Mouse (Mus musculus): Measurements from ENCODE around the gene Arhgef15. TPM values are rescaled to one million over a fixed set of nuclear protein-coding genes. Genes with fewer than 3 reads are reported as not detected.
"Not testable (repeated sequence)": the region's sequence is repeated elsewhere in the genome, so short reads cannot be mapped to it uniquely, and the experiment has no call there.

Arhgef15 gene
- total RNA-seq (2021): 10 to 100 TPM; 43.2 to 49.6 TPM

DNA sequence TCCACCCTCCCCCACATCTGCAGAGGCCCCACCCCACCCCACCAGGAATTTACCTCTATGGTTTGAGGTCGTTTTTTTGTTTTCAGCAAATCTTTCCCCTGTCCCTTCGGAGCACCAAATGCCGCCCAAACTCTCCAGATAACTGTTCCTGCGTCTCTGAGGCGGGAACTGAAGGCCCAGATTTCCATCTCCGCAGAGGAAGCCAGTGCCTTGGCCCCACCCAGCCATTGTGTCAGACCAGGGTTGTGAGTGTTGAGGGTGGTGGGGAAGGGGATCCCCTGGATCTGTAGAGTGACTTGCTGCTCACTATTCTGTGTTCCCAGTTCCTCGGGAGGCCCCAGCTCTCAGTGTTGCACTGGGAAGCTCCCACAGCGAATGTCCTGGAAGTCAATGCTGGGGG lies at the start of gene Arhgef15:
Gene Arhgef15 (minus strand): TSS at position 173 of the 400 bp plus-strand sequence.
- intact Hi-C loops (cut with DNase I): no loop called here
- DNase-seq: peak in 1 of 2 experiments; percentile 42

DNA sequence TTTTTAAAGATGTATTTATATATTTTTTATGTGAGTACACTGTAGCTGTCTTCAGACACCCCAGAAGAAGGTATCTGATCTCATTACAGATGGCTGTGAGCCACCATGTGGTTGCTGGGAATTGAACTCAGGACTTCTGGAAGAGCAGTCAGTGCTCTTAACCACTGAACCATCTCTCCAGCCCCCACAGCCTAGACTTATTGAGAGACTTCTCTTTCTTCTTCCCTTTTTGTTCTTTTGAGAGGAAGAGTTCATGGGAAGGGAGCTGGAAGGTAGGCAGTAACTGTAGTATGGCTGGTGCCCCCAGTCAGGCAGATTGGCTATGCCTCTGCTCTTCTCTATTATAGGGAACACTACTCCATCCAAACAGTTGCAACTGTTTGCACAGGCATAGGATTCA lies 49.3 kb upstream of the Arhgef15 start:
- DNase-seq; intact Hi-C loops (cut with DNase I): not testable (repeated sequence)

DNA sequence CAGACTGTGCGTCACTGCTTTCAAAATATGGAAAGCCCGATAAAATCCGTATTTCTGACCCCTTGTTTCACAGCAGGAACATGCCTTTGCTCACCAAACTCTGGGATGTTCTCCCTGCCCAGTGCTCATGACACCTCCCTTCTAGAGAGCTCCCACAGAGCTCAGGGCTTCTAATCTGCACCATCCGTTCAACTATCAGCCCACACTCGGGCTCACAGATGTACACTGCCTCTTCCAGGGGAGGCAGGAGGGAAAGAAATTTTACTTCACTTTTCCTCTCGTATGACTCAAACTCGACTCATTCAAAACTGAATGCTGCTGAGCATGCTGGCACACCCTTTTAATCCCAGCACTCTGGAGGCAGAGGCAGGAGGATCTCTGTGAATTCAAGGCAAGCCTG lies 47.9 kb upstream of the Arhgef15 start:
- intact Hi-C loops (cut with DNase I): no loop called here

DNA sequence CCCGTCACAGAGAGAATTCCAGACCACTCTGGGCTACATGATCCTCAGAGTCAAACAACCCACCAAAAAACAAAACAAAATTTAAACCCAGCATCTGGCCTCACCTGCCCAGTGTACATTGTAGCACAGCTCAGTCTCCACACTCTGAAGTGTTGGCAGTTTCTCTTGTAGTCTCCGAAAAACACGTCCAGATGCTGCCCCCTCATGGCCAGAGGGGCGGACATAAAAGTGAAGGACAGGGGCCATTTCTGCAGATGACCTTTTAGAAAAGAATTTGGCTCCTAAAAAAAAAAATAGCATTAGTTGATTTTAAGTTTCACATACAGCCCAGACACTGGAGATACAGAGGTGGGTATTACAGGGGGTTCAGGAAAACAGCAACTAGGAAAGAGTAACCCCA lies 46.3 kb upstream of the Arhgef15 start:
- peak; percentile 27 to 53 for DNase-seq
- intact Hi-C loops (cut with DNase I): no loop called here

More for the DNA sequence above, 47.9 kb upstream of the Arhgef15 start:
- DNase-seq: no peak

DNA sequence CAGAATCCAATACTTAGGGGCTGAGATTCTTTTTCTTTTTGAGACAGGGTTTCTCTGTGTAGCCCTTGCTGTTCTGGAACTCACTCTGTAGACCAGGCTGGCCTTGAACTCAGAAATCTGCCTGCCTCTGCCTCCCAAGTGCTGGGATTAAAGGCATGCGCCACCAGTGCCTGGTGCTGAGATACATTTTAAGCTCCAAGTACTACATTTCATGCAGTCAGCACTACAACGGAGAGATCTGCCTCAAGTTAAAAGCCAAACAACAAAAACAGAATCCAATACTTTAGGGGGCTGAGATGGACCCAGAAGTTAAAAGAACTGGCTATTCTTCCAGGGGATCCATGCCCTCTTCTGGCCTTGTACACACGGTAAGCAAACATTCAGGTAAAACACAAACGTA lies 45.5 kb upstream of the Arhgef15 start:
- DNase-seq; intact Hi-C loops (cut with DNase I): not testable (repeated sequence)

DNA sequence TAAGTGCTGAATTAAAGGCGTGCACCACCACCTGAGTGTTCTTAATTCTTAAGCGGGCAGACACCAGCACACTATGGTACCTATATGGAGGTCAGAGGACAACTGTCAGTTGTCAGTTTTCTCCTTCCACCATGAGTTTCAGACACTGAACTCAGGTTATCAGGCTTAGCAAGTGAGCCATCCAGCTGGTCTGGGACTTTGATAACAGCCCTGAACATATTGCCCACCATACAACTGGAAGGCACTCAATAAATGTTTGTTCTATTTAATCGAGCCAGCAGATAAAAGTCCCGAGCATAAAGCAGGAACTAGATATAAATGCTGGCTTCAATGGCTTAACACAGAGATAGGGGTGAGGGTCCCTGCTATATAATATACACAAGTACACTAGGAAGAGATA lies 39.8 kb upstream of the Arhgef15 start:
- intact Hi-C loops (cut with DNase I): no loop called here
- DNase-seq: no peak

DNA sequence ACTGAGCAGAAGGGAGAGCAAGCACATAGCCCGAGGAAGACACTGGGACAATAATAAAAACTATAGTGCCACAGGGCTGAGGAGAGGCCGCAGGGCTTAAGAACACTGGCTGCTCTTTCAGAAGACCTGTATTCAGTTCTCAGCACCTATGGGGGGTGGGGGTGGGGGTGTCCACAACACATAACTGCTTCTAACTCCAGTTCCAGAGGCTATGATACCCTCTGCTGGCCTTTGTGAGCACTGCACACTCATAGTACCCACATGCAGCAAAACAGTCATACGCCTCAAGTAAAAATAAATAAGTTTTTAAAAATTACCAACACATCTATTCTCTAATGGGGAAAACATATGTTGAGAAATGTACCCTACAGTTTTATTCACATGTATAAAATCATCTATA lies 37.1 kb upstream of the Arhgef15 start:
- DNase-seq: no peak
- intact Hi-C loops (cut with DNase I): no loop called here

DNA sequence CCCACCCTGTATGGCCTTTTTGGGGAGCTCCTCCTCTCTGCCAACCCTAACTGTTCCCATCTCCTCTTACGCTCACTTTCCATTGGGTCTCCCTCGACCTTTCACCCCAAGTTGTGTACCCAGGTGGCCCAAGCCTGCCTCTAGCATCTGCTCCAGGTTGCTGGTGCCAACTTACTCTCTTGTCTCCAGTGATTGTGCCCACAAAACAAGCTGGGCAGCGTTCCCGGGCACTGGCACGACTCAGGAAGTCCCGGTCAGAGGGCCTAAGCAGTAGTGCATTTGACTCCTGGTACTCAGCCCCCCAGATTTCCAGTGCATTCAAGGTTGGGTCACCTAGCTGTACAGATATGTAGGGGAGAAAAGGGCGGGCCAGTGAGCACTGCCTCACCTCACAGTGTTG lies 35.8 kb upstream of the Arhgef15 start:
- DNase-seq: no peak
- intact Hi-C loops (cut with DNase I): no loop called here

DNA sequence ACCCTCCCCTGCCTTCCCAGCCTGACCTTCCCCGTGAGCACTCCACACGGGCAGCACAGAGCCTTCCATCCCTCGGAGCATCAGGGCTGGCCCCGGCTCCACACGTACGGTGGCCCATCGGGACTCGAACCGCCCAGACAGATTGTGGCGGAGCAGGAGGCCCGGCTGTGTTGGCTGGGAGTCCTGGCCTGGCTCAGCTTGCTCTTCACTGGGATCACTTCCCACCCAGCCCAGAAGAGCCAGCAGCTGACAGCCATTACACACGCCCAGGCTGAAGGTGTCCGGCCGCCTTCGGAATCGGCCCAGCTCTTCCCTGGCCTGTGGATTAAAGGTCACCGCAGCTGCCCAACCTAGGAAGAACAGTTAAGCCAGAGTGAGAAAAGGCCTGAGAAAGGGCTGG lies 31.1 kb upstream of the Arhgef15 start:
- intact Hi-C loops (cut with DNase I): loop anchor here (10.0 kb wide), 1 partner anchor 174 kb away; no protein-coding TSS in a partner anchor
- peak in 1 of 2 experiments; percentile 29 for DNase-seq

DNA sequence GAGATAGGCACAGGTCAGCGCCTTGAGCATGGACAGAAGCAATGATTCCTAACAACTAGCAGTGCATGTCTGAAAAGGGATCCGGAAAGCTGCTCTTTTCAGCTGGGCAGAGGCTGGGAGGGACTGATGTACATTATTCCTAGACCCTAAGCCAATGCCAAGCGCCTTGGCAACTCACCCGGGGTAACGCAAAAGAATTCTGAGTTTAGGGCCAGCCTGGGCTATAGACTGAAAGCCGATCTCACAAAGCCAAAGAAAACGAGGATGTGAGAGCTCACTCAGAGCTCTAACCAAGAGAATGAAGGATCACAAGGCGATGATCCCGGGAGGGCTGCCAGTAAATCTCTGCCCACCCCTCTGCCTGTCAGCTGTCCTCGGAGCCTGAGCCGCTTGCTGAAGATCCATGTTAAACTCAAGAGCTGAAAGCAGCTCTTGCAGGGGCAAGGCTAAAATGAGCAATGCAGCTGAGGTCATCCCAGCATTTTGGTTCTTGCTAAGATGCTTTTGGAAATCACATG lies 30.1 kb upstream of the Arhgef15 start:
- DNase-seq: no peak
- intact Hi-C loops (cut with DNase I): loop anchor here (10.0 kb wide), 1 partner anchor 173 kb away; no protein-coding TSS in a partner anchor

DNA sequence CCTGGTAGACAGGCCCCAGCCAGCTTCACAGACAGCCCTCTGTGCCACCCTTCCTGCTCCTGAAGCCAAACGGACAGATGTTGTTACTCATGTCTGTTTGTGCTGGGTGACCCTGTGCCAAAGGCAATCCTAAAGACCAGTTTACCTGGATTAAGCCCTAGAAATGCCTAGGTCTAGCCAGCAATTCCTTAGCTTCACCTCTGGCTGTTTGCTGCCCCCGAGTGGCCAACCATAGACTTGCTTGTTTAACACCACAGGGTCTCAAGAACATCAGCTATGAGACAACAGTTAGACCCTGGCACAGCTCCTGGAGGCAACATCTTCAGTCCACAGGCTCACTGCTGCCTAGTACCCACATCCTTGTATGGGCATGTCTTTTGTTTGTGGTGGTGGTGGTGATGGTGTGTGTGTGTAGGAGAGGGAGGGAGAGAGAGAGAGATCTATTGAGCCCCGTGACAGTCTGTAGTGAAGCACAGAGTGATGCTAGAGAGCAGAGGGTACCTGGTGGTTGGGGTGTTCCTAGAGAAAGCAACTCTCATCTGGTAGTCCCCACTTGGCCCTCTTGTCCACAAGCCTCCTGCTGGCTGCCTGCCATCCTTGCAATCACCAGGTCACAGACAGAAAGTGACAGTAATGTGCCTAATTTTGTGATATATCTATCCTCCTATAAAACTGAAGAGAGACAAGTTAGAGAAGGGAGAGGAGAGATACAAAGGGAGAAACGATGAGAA lies 25.5 kb upstream of the Arhgef15 start:
- intact Hi-C loops (cut with DNase I): loop anchor here (1.0 to 10.0 kb wide), 3 partner anchors 16 to 168 kb away; no protein-coding TSS in a partner anchor
- peak; percentile 76 to 89 for DNase-seq

DNA sequence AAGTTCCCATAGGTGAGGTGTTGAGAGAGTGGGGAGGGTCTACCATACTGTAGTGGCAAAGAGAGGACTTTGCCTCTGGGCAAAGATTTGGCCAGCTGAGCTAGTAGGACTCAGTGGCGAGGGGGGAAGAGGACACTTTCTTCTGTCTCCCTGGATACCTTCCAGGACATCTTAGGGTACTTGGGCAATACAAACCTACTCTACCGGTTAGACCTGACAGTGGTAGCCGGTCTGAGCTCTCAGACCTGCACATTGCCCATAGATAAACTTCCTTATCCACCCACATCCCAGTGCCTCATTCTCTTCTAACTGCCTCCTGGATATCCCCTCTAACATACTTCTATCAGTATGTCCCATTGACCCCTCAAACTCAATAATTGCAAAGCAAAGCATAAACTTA lies 23.6 kb upstream of the Arhgef15 start:
- intact Hi-C loops (cut with DNase I): loop anchor here (10.0 kb wide), 1 partner anchor 166 kb away; no protein-coding TSS in a partner anchor
- DNase-seq: no peak

DNA sequence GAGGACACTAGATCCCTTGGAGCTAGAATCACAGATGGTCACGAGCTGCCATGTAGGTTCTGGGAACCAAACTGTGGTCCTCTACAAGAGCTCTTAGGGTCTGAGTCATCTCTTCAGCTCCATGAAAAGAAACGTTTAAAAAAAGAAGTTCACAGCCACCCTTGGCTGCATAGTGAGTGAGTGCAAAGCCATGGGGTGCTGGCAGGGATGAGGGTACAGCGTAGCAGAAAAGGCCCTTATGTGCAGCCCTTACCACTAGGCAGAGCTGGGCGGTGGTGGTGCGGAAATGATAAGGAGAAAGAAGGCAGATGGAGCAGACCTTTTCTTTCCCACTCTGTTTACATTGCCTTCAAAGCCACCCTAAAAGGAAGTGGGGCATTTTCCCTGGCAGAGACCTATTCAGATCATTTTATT lies 22.0 kb upstream of the Arhgef15 start:
- intact Hi-C loops (cut with DNase I): no loop called here
- no peak for DNase-seq

DNA sequence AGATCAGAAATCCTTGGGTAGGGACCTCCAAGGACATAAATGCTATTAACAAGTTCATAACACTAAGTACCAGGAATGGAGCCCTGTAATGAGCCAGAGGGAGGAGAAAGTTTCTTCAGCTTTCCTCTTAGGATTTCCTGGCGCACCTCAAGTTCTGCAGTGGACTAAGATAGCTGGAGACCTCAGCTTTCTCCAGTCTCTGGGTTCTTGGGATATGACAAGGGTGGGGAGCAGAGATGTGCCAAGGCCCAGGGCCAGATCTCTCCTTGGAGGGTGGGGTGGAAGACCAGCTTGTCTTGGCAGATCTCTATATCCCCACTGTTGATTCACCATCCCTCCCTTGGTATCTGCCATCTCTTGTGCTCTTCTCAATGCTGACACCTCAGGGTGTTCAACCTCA lies 18.3 kb upstream of the Arhgef15 start:
- no peak for DNase-seq
- intact Hi-C loops (cut with DNase I): no loop called here

DNA sequence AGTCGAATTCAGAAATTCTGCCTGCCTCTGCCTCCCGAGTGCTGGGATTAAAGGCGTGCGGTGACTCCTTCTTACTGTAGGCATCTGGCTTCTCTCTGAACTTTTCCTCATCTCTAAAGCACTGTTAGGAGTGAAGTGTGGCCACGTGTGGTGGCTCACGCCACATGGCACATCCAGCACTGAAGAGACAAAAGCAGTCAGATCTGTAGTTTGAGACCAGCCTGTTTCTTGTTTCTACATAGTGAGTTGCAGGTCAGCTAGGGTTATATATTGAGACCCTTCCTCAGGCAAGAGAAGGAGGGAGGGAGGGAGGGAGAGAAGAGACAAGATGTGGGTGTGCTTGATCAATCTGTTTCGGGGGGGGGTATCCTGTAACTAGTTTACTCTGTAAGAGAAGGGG lies 17.8 kb upstream of the Arhgef15 start, which contains the start of gene Rangrf:
Gene Rangrf (minus strand): TSS at position 101 of the 400 bp plus-strand sequence.
- no peak for DNase-seq
- intact Hi-C loops (cut with DNase I): no loop called here

DNA sequence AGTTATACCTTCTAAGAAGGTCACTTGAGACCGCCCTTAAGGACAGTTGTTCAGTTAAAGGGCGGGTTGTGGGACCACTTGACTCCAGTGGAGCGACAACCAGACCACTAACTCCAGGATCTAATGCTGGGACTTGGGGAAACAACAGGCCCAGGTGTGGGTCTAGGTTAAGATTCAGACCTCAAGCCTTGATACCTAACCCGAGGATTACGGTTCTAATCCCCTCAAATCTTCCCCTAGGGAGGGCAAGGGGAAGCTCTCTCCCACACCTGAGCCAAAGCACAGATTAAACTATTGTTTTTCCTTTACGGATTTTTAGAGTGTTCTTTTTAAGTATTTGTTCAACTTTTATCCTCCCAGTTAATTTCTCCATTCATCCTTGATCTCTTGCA lies 16.8 kb upstream of the Arhgef15 start:
- DNase-seq: no peak
- intact Hi-C loops (cut with DNase I): no loop called here

DNA sequence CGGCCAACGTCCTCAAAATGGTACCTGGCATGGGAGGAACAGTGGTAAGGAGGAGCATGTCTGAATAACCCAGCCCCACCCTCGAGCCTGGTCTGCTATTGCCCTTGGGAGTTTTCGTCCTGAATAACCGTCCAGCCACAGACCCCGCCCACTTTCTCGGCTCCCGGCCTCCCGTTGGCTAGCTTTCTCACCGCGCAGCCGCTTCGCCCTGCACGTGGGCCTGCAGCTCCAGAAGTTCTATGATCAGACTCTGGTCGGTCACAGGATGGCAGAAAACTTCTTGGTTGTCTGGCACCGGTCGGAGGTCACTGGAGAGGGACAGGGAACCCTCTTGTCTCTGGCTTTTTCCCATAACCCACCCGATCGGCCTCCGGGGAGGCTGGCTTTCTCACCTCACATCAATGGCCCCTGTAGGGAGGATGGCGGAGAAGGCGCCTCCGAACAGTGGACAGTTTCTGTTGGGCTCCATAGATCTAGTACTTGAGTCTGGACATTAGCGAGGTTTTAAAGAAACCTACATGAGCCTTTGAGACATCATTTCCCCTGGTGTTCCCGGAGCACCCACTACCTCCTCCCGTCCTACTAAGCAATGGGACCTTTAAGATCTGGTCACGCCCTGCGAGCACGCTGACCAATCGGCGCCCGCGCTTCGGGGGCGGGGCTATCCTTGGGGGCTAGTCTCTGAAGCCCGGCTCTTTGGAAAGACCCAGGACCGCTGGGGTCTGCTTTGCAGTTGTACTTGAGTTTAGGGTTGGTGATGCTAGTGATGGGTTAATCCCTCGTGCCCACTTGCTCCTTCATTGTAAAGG lies 16.2 kb upstream of the Arhgef15 start:
- DNase-seq: peak; percentile 89 to 91
- intact Hi-C loops (cut with DNase I): not testable (repeated sequence)

DNA sequence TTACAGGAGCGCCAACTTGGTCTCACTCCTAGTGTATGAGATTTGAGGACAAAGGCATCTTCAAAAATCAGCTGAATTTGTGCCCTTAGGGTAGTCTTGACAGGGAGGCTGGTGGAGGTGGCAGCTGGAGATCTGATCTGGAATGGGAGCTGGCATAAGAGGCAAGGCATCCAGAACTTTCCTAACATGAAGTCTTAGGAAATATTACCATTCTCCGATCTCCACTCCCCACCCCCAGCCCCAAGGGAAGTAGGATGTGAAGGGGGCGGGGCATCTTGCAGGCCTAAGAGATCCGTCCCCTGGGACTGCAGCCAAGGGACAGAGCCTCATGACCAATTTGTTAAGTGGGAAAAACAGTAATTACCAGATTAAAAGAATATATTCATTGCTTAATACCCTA lies 13.0 kb upstream of the Arhgef15 start:
- DNase-seq: peak in 1 of 2 experiments; percentile 41

DNA sequence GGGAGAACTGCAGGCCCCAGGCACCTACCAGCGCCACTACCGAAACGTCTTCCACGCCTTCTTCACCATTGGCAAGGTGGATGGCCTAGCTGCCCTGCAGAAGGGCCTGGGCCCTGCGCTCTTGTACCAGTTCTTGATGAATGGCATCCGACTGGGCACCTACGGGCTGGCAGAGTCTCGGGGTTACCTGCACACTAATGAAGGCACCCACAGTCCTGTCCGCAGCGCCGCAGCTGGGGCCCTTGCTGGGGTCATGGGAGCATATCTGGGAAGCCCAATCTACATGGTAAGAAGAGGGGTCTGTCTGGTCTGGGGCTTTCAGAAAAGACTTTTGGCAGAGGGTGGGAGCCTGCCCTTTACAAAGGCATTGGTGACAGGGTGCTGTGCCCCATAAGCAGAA lies 11.5 kb upstream of the Arhgef15 start:
- intact Hi-C loops (cut with DNase I): loop anchor here (5.0 kb wide), 1 partner anchor 69 kb away; no protein-coding TSS in a partner anchor
- no peak for DNase-seq

More for the DNA sequence above, 13.0 kb upstream of the Arhgef15 start:
- intact Hi-C loops (cut with DNase I): no loop called here

DNA sequence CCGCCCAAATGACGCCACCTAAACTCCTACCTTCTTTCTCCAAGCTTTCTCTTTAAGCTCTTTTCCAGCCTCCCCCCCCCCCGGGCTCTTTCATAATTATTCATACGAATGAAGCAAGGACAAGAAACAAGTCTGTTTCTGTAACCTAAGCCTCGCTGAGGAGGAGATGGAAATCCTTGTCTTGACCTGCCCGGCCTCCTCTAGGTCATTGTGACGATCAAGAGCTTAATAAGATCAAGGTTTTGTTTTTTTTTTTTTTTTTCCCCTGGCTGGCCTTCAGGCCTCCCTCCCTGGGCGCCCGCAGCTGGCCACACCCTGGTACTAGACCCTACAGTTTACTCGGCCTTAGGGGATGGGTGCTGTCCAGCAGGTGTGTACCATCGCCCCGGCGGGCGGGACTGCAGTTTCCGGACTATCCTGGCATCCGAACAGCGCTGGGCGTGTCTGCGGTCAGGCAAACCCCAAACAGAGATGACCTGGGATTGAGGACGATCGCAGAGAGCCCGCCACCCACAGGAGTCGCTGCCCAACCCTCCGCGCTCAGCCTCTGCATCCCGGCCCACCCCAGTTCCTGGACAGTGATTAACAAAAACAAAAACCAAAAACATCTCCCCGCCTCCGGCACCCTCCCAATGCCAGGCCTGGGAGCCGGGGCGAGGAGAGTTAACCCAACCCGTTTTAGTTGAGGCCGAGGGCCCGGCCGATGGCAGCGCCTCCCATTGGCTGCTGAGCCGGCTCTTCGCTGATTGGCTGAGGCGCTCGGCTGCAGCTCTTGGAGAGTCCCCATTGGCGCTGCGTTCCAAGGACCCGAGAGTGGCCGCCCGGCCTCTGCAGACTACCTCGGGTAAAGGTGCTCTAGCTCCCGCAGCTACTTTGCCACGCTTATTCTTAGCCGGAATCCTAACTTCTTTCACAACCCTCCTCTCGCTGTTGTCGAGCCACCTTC lies 10.3 kb upstream of the Arhgef15 start, which contains the start of gene Slc25a35:
Gene Slc25a35 (plus strand): TSS at position 795 of the 946 bp plus-strand sequence.
- intact Hi-C loops (cut with DNase I): loop anchor here (2.0 to 5.0 kb wide), 3 partner anchors 15 to 70 kb away; no protein-coding TSS in a partner anchor
- peak; percentile 93 to 94 for DNase-seq

Data from heart, postnatal 10 days (tissue).